Mouse (Mus musculus) CH12.LX (cell line): Measurements from ENCODE around the gene Cd180. TPM values are rescaled to one million over a fixed set of nuclear protein-coding genes. Genes with fewer than 3 reads are reported as not detected.

ENCODE experiments used
- DNase-seq: peaks from one replicate; pipeline ENCODE4 v3.0.0-alpha.2; 2013; ENCODE audit errors: extremely low read depth
- H3K27ac ChIP-seq: 2 replicates; pipeline ENCODE4 v1.5.1; 2012; ENCODE audit warnings: low read depth, mild to moderate bottlenecking, control low read depth, moderate library complexity; ENCODE audit not compliant: insufficient read depth
- H3K27me3 ChIP-seq: replicated peaks from 2 replicates; pipeline ENCODE3; 2012; ENCODE audit warnings: inconsistent platforms
- H3K36me3 ChIP-seq, 2 experiments: replicated peaks in 1 of 2; 2 replicates each; pipeline versions ENCODE3 to v1.6.1; 2012; ENCODE audit warnings: inconsistent platforms in 1 of 2, low read length in 1 of 2, mild to moderate bottlenecking in 1 of 2, mixed read lengths in 1 of 2, moderate library complexity in 1 of 2; ENCODE audit not compliant: control insufficient read depth in 1 of 2, insufficient read depth in 1 of 2
- H3K4me1 ChIP-seq, 2 experiments: 2 replicates each; pipeline ENCODE4 v1.6.1; 2012; ENCODE audit warnings: inconsistent platforms in 1 of 2, moderate library complexity in 1 of 2; ENCODE audit not compliant: insufficient read depth in 2 of 2, control insufficient read depth in 1 of 2
- H3K4me2 ChIP-seq: 2 replicates; pipeline ENCODE4 v1.6.1; 2012; ENCODE audit warnings: low read depth, mild to moderate bottlenecking, control low read depth; ENCODE audit not compliant: poor library complexity, insufficient read depth, severe bottlenecking
- H3K4me3 ChIP-seq, 3 experiments: fragments of 150-350 bp in 1 of 3; sonication (generic) in 1 of 3; replicated peaks in 1 of 3; 2 replicates each; pipeline versions ENCODE3 to v1.5.1; 2011 to 2012; ENCODE audit warnings: low read depth in 2 of 3, low read length in 2 of 3, mild to moderate bottlenecking in 2 of 3, moderate library complexity in 2 of 3, control low read depth in 1 of 3, improper control_type of control experiment in 1 of 3, inconsistent platforms in 1 of 3, mixed read lengths in 1 of 3; ENCODE audit not compliant: poor library complexity in 1 of 3
- H3K79me2 ChIP-seq: replicated peaks from 2 replicates; pipeline ENCODE4 v1.6.1; 2012; ENCODE audit warnings: mild to moderate bottlenecking, moderate library complexity; ENCODE audit not compliant: control insufficient read depth, poor library complexity, insufficient read depth, severe bottlenecking; ENCODE audit errors: extremely low read depth
- H3K9ac ChIP-seq: 2 replicates; pipeline ENCODE4 v1.6.1; 2012; ENCODE audit warnings: low read depth, mild to moderate bottlenecking, control low read depth, moderate library complexity; ENCODE audit not compliant: insufficient read depth
- H3K9me3 ChIP-seq: replicated peaks from 2 replicates; pipeline ENCODE3; 2012; ENCODE audit warnings: low read length, inconsistent platforms, mixed read lengths
- BHLHE40 ChIP-seq: IDR thresholded peaks from 2 replicates; pipeline ENCODE4 v1.6.1; 2011; ENCODE audit warnings: mild to moderate bottlenecking, low read depth, low read length, improper control_type of control experiment
- CHD1 ChIP-seq: IDR thresholded peaks from 2 replicates; pipeline ENCODE4 v1.6.1; 2012; ENCODE audit warnings: low read depth, low read length, improper control_type of control experiment, inconsistent platforms
- CHD2 ChIP-seq: IDR thresholded peaks from 2 replicates; pipeline ENCODE4 v1.6.1; 2011; ENCODE audit warnings: low read length, improper control_type of control experiment
- CTCF ChIP-seq, 2 experiments: IDR thresholded peaks in 1 of 2; conservative IDR thresholded peaks in 1 of 2; 2 replicates each; pipeline ENCODE4 v1.5.1; 2011 to 2012; ENCODE audit warnings: low read depth in 2 of 2, low read length in 2 of 2, improper control_type of control experiment in 1 of 2, inconsistent platforms in 1 of 2, mild to moderate bottlenecking in 1 of 2, moderate library complexity in 1 of 2
- ELF1 ChIP-seq: IDR thresholded peaks from 2 replicates; pipeline ENCODE4 v1.6.1; 2014; ENCODE audit warnings: low read depth, mild to moderate bottlenecking, inconsistent platforms, low read length, improper control_type of control experiment
- EP300 ChIP-seq: IDR thresholded peaks from 2 replicates; pipeline ENCODE4 v1.6.1; 2011; ENCODE audit warnings: low read length, improper control_type of control experiment
- ETS1 ChIP-seq: conservative IDR thresholded peaks from 2 replicates; pipeline ENCODE4 v1.6.1; 2012; ENCODE audit warnings: low read depth, mild to moderate bottlenecking, inconsistent platforms, low read length, improper control_type of control experiment, moderate library complexity
- IRF4 ChIP-seq: IDR thresholded peaks from 2 replicates; pipeline ENCODE4 v1.6.1; 2014; ENCODE audit warnings: low read depth, mild to moderate bottlenecking, inconsistent platforms, low read length, improper control_type of control experiment
- JUND ChIP-seq: conservative IDR thresholded peaks from 2 replicates; pipeline ENCODE4 v1.6.1; 2011; ENCODE audit warnings: low read depth, low read length, improper control_type of control experiment
- KAT2A ChIP-seq: IDR thresholded peaks from 2 replicates; pipeline ENCODE4 v1.6.1; 2012; ENCODE audit warnings: low read length, improper control_type of control experiment, inconsistent platforms; ENCODE audit not compliant: insufficient replicate concordance
- MAFK ChIP-seq: IDR thresholded peaks from 2 replicates; pipeline ENCODE4 v1.6.1; 2011; ENCODE audit warnings: low read length, improper control_type of control experiment; ENCODE audit not compliant: insufficient replicate concordance
- MAZ ChIP-seq: IDR thresholded peaks from 2 replicates; pipeline ENCODE4 v1.6.1; 2012; ENCODE audit warnings: low read depth, mild to moderate bottlenecking, inconsistent platforms, low read length, improper control_type of control experiment, moderate library complexity
- MEF2A ChIP-seq: IDR thresholded peaks from 2 replicates; pipeline ENCODE4 v1.6.1; 2014; ENCODE audit warnings: low read depth, mild to moderate bottlenecking, inconsistent platforms, low read length, improper control_type of control experiment, borderline replicate concordance
- MYC ChIP-seq: IDR thresholded peaks from 2 replicates; pipeline ENCODE4 v1.6.1; 2011; ENCODE audit warnings: low read depth, mild to moderate bottlenecking, improper control_type of control experiment, low read length
- NELFE ChIP-seq: IDR thresholded peaks from 2 replicates; pipeline ENCODE4 v1.6.1; 2011; ENCODE audit warnings: low read depth, low read length, improper control_type of control experiment
- NRF1 ChIP-seq: IDR thresholded peaks from 2 replicates; pipeline ENCODE4 v1.6.1; 2014; ENCODE audit warnings: low read depth, mild to moderate bottlenecking, inconsistent platforms, low read length, improper control_type of control experiment, moderate library complexity
- POLR2AphosphoS2 ChIP-seq: IDR thresholded peaks from 2 replicates; pipeline ENCODE4 v1.6.1; 2011; ENCODE audit warnings: low read depth, low read length, improper control_type of control experiment
- RAD21 ChIP-seq: IDR thresholded peaks from 2 replicates; pipeline ENCODE4 v1.6.1; 2011; ENCODE audit warnings: low read depth, mild to moderate bottlenecking, low read length, improper control_type of control experiment, moderate library complexity
- RCOR1 ChIP-seq: conservative IDR thresholded peaks from 2 replicates; pipeline ENCODE4 v1.6.1; 2012; ENCODE audit warnings: low read depth, mild to moderate bottlenecking, inconsistent platforms, low read length, improper control_type of control experiment
- SIN3A ChIP-seq: IDR thresholded peaks from 2 replicates; pipeline ENCODE4 v1.6.1; 2012; ENCODE audit warnings: low read length, improper control_type of control experiment, inconsistent platforms
- TBP ChIP-seq: conservative IDR thresholded peaks from 2 replicates; pipeline ENCODE4 v1.6.1; 2011; ENCODE audit warnings: low read depth, low read length, improper control_type of control experiment
- TCF12 ChIP-seq: IDR thresholded peaks from 2 replicates; pipeline ENCODE4 v1.6.1; 2014; ENCODE audit warnings: low read depth, mild to moderate bottlenecking, inconsistent platforms, low read length, improper control_type of control experiment
- UBTF ChIP-seq: IDR thresholded peaks from 2 replicates; pipeline ENCODE4 v1.6.1; 2012; ENCODE audit warnings: low read depth, mild to moderate bottlenecking, inconsistent platforms, low read length, improper control_type of control experiment, moderate library complexity
- USF1 ChIP-seq: IDR thresholded peaks from 2 replicates; pipeline ENCODE4 v1.6.1; 2014; ENCODE audit warnings: low read depth, mild to moderate bottlenecking, inconsistent platforms, low read length, improper control_type of control experiment
- USF2 ChIP-seq: conservative IDR thresholded peaks from 2 replicates; pipeline ENCODE4 v1.6.1; 2011; ENCODE audit warnings: low read depth, low read length, improper control_type of control experiment
- ZKSCAN1 ChIP-seq: IDR thresholded peaks from 2 replicates; pipeline ENCODE4 v1.6.1; 2012; ENCODE audit warnings: low read depth, inconsistent platforms, low read length, improper control_type of control experiment, borderline replicate concordance
- ZMIZ1 ChIP-seq: IDR thresholded peaks from 2 replicates; pipeline ENCODE4 v1.6.1; 2012; ENCODE audit warnings: low read depth, mild to moderate bottlenecking, inconsistent platforms, low read length, improper control_type of control experiment
- ZNF384 ChIP-seq: IDR thresholded peaks from 2 replicates; pipeline ENCODE4 v1.6.1; 2012; ENCODE audit warnings: low read depth, low read length, improper control_type of control experiment, inconsistent platforms
- dilution Hi-C: fragments of 300-500 bp; cut with MboI; formaldehyde crosslinking; loops from 2 replicates; pipeline ENCODE4 v1.14.3; 2020; ENCODE audit warnings: low sequenced_read_pairs; ENCODE audit not compliant: extremely low pct_unique_long_range_greater_than_20kb, extremely low pct_ligation_motif_present
- in situ Hi-C: fragments of 300-500 bp; cut with MboI; formaldehyde crosslinking; loops from 3 replicates; pipeline ENCODE4 v1.14.3; 2019; ENCODE audit warnings: low sequenced_read_pairs, low pct_ligation_motif_present, low pct_unique_long_range_greater_than_20kb, mixed read lengths
- polyA plus RNA-seq: library from polyadenylated mRNA; unstranded; fragments of >175 nt; gene quantifications from 2 replicates; pipeline ENCODE4 v1.2.1, GENCODE M21; 2012; ENCODE audit warnings: low read depth; ENCODE audit not compliant: insufficient read length
- total RNA-seq, 2 experiments: library from RNA; depleted of rRNA; stranded (reverse); fragments of 300-350 nt in 1 of 2; fragments of >200 nt in 1 of 2; gene quantifications; 2 replicates each; pipeline ENCODE4 v1.2.3; 2012 to 2014

The Cd180 gene
- total and polyA plus RNA-seq, 3 experiments, result 34.2 to 232 (median 40.4) TPM

DNA sequence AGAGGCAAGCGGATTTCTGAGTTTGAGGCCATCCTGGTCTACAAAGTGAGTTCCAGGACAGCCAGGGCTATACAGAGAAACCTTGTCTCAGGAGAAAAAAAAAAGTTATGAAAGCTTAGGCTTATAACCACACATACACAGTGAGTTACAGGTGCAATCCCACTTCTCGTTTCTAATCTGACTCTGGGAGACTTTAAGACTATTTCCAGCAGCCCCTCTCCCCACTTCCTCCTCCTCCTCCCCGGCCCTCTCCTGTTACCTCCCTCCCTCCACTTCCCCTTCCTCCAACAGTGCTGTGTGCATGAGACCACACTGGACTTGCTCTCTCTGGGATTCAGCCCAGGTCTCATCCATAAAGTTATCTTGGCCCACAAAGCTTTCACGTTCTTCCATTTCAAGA lies 26.6 kb upstream of the Cd180 start:
- Histone ChIP-seq H3K9ac (no peak overlapping the region), H3K79me2 (no peaks in the 10 kb centered on the region), H3K36me3 (no peaks in the 10 kb centered on the region), H3K4me3 (no peak overlapping the region), H3K4me1 (peaks cover 26 to 55% of the 10 kb centered on the region in 2 experiments), H3K4me2 (no peak overlapping the region), H3K27ac (no peak overlapping the region), H3K27me3 (no peaks in the 10 kb centered on the region), H3K9me3 (no peaks in the 10 kb centered on the region)
- DNase-seq, result peak; percentile 62
- dilution Hi-C loops (no loop called here), in situ Hi-C loops (loop anchor here (25.0 kb wide), 2 partner anchors 446 to 1154 kb away; no protein-coding TSS in a partner anchor)
- TF ChIP-seq IRF4, result peak; percentile 55; the same call in 1 of the 2 replicates
- TF ChIP-seq MEF2A, result peak; percentile 52; the same call in 1 of the 2 replicates
- TF ChIP-seq ELF1, result 0 out of 2 replicates have a peak, but pooled peaks have one; percentile 15
- TF ChIP-seq CHD2, result 0 out of 2 replicates have a peak, but pooled peaks have one; percentile 26
- TF ChIP-seq ETS1, result no peak
- no peak for TF ChIP-seq MAFK
- TF ChIP-seq USF2, result no peak
- no peak for TF ChIP-seq UBTF
- TF ChIP-seq RCOR1, result no peak
- TF ChIP-seq KAT2A, result no peak
- TF ChIP-seq RAD21, result no peak
- TF ChIP-seq ZMIZ1, result no peak
- TF ChIP-seq SIN3A, result no peak
- no peak for TF ChIP-seq POLR2AphosphoS2
- TF ChIP-seq ZKSCAN1, result no peak
- TF ChIP-seq CTCF (conservative IDR thresholded peaks at IDR 0.05 in 1 of 2, IDR thresholded peaks at IDR 0.05 in 1 of 2; ENCODE audit: low read depth in 2 of 2, low read length in 2 of 2), result no peak
- no peak for TF ChIP-seq USF1
- TF ChIP-seq BHLHE40, result no peak; the same call in 1 of the 2 replicates
- TF ChIP-seq TBP, result 0 out of 2 replicates have a peak, but pooled peaks have one; percentile 61
- TF ChIP-seq TCF12, result 0 out of 2 replicates have a peak, but pooled peaks have one; percentile 24
- no peak for TF ChIP-seq MYC
- TF ChIP-seq NRF1, result no peak
- peak; percentile 79 for TF ChIP-seq EP300
- peak; percentile 76 for TF ChIP-seq ZNF384
- TF ChIP-seq JUND, result no peak
- no peak for TF ChIP-seq NELFE
- TF ChIP-seq CHD1, result no peak
- TF ChIP-seq MAZ, result no peak
- TF ChIP-seq, all 38 proteins: peak for 8
